Mouse (Mus musculus): ENCODE results near the gene Gm21988. TPM values are rescaled to one million over a fixed set of nuclear protein-coding genes. Genes with fewer than 3 reads are reported as not detected.

Gene Gm21988
- polyA plus RNA-seq, 1 experiment from 2014 or later: 6.5 TPM

- Histone ChIP-seq H3K27me3 (peaks cover 8% of the 10 kb centered on the region; the same call in 1 of the 2 replicates), H3K9ac (no peak overlapping the region), H3K4me3 (replicated peaks) (no peak overlapping the region), H3K27ac (no peak overlapping the region), H3K4me2 (no peak overlapping the region), H3K4me1 (replicated peaks) (no peaks in the 10 kb centered on the region), H3K36me3 (no peaks in the 10 kb centered on the region), H3K9me3 (replicated peaks) (no peaks in the 10 kb centered on the region)
- 37% methylated on average over 5 of the region's 5 CpGs for WGBS (ENCODE audit: insufficient replicate concordance)
- peak; percentile 69 for DNase-seq
- ATAC-seq (ENCODE audit: low read depth): no peak
Observed at GRCm38 (mm10) chr11:70201691-70202090, 37.9 kb downstream of the Gm21988 start.

DNA sequence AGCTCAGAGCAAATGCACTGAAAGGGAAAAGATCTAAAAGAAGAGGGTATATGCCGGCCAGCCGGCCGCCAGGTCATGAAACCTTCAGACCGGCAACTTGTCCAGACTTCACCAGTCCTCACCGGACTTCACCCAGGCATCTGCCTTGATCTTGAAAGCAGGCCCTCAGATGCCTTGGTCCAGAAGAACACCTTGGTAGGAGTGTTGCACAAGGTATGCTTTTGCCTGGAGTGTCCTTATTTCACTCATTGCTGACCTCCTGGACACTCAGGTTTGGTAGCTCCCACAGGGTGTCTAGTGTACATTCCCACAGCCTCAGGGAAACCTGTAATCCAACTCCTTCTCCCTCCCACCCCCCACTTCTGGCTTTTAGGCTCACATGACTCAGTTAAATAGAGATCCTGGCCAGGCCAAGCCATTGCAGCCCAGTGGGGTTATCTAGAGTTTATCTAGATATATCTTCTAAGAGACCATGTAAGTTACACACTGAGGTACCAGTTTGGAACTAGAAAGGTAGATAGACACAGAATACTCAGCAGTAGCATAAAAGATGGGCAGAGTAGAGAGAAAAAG lies 39.5 kb downstream of the Gm21988 start:
- 71% methylated on average over 5 of the region's 5 CpGs for WGBS (ENCODE audit: insufficient replicate concordance)
- no peak for ATAC-seq (ENCODE audit: low read depth)
- H3K9me3 ChIP-seq (replicated peaks): no peaks in the 10 kb centered on the region
- peaks cover 8% of the 10 kb centered on the region; the same call in 1 of the 2 replicates for H3K27me3 ChIP-seq
- no peak overlapping the region for H3K9ac ChIP-seq
- H3K4me3 ChIP-seq (replicated peaks): no peak overlapping the region
- no peaks in the 10 kb centered on the region for H3K36me3 ChIP-seq
- no peak overlapping the region for H3K4me2 ChIP-seq
- H3K27ac ChIP-seq: no peak overlapping the region
- no peak for DNase-seq
- H3K4me1 ChIP-seq (replicated peaks): no peaks in the 10 kb centered on the region

DNA sequence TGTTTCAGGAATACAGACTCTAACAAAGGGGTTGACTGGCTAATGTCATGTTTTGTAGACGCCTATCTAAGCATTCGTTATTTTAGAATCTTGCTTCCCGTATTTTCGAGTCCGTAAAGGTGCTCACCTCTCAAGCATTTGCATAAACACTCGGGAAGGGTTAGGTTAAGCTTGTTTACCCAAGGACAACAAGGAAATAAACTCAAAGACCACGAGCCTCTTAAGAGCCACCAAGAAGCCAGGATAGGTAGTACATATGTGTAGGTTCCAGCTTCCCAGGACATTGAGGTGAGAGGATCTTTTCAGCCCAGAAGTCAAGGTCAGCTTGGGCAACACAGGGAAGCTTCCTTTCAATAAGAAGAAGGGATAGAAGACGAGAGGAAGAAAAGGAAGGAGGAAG lies 40.5 kb downstream of the Gm21988 start:
- no peak for DNase-seq
- Histone ChIP-seq H3K27me3 (peaks cover 8% of the 10 kb centered on the region; the same call in 1 of the 2 replicates), H3K36me3 (no peaks in the 10 kb centered on the region), H3K27ac (no peak overlapping the region), H3K4me3 (replicated peaks) (no peak overlapping the region), H3K4me1 (replicated peaks) (no peaks in the 10 kb centered on the region), H3K9me3 (replicated peaks) (no peaks in the 10 kb centered on the region), H3K9ac (no peak overlapping the region), H3K4me2 (no peak overlapping the region)
- 67% methylated on average over 8 of the region's 8 CpGs for WGBS (ENCODE audit: insufficient replicate concordance)
- no peak for ATAC-seq (ENCODE audit: low read depth)

DNA sequence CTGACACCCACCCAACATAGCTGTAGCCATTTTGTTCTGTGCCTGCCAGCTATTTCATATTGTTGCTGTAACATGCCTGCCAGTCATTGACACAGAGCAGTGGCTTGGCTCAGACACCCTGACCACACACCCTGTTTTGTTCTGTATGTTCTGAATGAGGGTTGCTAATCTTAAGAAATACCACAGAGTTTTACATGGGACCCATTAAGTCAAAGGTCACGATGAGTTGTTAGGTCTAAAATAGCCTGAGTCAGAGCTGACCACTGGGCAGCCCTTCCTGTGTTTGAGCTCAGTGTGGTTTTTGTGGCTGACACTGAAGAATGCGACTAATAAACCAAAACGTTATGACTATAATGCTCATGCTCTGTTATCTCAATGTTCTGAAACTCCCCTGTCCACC lies 41.3 kb downstream of the Gm21988 start:
- H3K4me3 ChIP-seq (replicated peaks): no peak overlapping the region
- H3K9me3 ChIP-seq (replicated peaks): no peaks in the 10 kb centered on the region
- ATAC-seq (ENCODE audit: low read depth) (no peak), DNase-seq (no peak)
- no peaks in the 10 kb centered on the region for H3K4me1 ChIP-seq (replicated peaks)
- H3K27ac ChIP-seq: no peak overlapping the region
- no peak overlapping the region for H3K4me2 ChIP-seq
- H3K9ac ChIP-seq: no peak overlapping the region
- H3K27me3 ChIP-seq: peaks cover 8% of the 10 kb centered on the region; the same call in 1 of the 2 replicates
- WGBS (ENCODE audit: insufficient replicate concordance): 32% methylated on average over 3 of the region's 3 CpGs
- no peaks in the 10 kb centered on the region for H3K36me3 ChIP-seq

DNA sequence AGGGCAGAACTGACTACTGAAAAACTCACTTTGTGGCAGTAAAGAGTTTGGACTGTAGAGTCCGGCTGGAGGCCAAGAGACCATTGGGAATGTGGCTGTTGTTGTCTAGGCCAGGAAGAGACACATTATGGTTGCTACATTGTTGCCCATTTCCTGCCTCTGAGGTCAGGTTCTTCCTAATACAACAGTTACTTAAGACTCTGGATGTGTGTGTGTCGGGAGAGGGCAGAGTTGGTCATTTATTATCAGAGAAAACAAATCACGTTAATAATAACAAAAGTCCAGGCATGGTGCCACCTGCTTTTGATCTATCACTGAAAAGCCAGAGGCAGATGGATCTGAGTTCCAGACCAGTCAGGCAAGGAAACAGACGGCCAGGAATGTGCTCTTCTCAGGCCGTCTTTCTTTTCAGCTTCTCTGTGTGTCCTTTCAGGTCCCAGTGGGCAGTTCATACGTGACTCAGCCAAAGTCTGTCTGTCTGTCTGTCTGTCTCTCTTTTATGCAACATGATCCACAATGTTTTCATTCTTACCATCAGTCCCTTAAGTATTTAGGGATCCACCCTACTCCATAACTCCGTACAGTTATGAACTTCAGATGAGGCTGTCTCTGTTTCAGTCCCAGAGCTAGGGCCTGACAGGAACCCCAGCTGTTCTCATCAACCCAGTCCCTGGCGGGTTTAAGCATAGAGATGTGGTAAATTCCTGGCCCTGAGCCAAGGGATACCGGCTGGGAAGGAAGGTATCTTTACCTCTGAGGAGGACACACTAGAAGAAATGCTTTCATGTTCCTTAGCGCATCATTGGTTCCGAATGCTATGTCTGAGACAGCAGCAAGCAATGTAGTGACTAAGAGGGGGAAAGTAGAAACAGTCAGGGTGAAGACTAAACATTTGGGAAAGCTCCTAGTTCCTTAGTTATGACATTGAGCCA lies 46.0 kb downstream of the Gm21988 start:
- Histone ChIP-seq H3K4me3 (replicated peaks) (no peak overlapping the region), H3K4me1 (replicated peaks) (no peaks in the 10 kb centered on the region), H3K27ac (no peak overlapping the region), H3K4me2 (no peak overlapping the region), H3K9ac (no peak overlapping the region), H3K9me3 (replicated peaks) (no peaks in the 10 kb centered on the region), H3K36me3 (no peaks in the 10 kb centered on the region), H3K27me3 (no peaks in the 10 kb centered on the region)
- WGBS (ENCODE audit: insufficient replicate concordance): 57% methylated on average over 11 of the region's 11 CpGs
- DNase-seq (no peak), ATAC-seq (ENCODE audit: low read depth) (no peak)

GRCm38 (mm10) chr11:70192157-70192556 lies 47.5 kb downstream of the Gm21988 start:
- Histone ChIP-seq H3K4me1 (replicated peaks) (no peaks in the 10 kb centered on the region), H3K36me3 (no peaks in the 10 kb centered on the region), H3K4me2 (no peak overlapping the region), H3K27me3 (no peaks in the 10 kb centered on the region), H3K9me3 (replicated peaks) (no peaks in the 10 kb centered on the region), H3K4me3 (replicated peaks) (no peak overlapping the region), H3K9ac (no peak overlapping the region), H3K27ac (no peak overlapping the region)
- 61% methylated on average over 4 of the region's 4 CpGs for WGBS (ENCODE audit: insufficient replicate concordance)
- no peak for ATAC-seq (ENCODE audit: low read depth)
- DNase-seq: no peak

DNA sequence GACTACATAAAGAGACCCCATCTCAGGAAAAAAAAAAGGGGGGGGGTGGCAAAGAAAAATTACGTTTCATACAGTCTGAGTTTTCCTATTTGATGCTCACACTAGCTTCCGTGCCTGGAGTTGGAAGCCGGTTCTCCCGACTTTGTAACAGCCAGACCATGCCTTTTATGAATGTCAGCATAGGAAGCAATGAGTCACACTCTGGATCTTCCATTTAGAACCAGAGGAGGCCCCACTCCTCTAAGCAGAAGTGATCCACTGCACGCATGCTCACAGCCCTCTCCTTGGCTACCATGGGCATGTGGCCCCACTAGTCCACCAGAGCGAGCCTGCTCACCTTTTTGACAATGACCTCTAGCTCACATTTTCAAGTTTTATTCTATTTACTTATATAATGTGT lies 48.4 kb downstream of the Gm21988 start:
- no peak overlapping the region for H3K4me2 ChIP-seq

DNA sequence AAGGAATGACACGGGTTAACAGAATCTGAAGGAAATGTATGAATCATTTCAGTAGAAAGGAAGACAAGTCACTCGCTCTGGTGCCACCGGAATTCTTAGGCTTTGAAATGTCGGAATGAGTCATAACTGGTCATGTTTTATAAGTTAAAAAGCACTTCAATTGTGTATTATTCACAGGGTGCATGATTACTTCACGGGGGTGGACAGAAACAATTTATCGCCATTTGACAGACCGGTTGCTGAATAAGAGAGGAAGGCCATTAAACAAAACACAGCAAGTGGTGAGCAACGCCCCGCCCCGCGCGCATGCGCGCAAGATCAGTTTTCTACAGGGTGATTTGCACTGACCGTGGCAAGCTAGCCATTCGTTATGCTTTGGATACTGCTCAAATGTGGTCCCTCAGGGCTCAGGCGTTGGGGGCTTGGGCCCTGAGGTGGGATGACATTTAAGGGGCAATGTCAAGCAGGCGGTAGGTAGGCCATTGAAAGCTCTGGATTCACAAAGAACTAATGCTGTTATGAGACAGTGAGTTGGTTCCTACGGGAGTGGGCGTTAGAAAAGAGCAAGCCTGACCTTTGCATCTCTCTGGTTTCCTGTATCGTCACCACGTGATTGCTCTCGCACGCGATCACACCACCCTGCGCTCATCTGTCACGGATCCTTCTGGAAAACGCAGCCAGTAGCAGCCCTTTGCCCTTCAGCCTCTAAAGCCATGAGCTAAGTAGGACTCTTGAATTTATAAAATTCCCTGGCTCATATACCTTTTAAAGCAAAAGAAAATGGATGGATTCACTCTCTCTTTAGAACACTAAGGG lies 50.1 kb downstream of the Gm21988 start:
- no peak overlapping the region for H3K4me3 ChIP-seq (replicated peaks)
- no peak overlapping the region for H3K27ac ChIP-seq
- H3K4me2 ChIP-seq: no peak overlapping the region
- H3K4me1 ChIP-seq (replicated peaks): no peaks in the 10 kb centered on the region
- no peak for DNase-seq
- ATAC-seq (ENCODE audit: low read depth): no peak
- H3K36me3 ChIP-seq: no peaks in the 10 kb centered on the region
- WGBS (ENCODE audit: insufficient replicate concordance): 78% methylated on average over 28 of the region's 28 CpGs
- H3K9ac ChIP-seq: no peak overlapping the region
- no peaks in the 10 kb centered on the region for H3K9me3 ChIP-seq (replicated peaks)
- H3K27me3 ChIP-seq: no peaks in the 10 kb centered on the region

More for the DNA sequence above, 48.4 kb downstream of the Gm21988 start:
- DNase-seq (no peak), ATAC-seq (ENCODE audit: low read depth) (no peak)
- Histone ChIP-seq H3K36me3 (no peaks in the 10 kb centered on the region), H3K9me3 (replicated peaks) (no peaks in the 10 kb centered on the region), H3K9ac (no peak overlapping the region), H3K4me3 (replicated peaks) (no peak overlapping the region), H3K4me1 (replicated peaks) (no peaks in the 10 kb centered on the region), H3K27me3 (no peaks in the 10 kb centered on the region), H3K27ac (no peak overlapping the region)
- 65% methylated on average over 6 of the region's 6 CpGs for WGBS (ENCODE audit: insufficient replicate concordance)

MicroRNAs encoded within 50 kb of the gene (microRNA counts, 519-probe panel; counts per million panel counts)
- 114 counts per million for microRNA mmu-miR-195
- microRNA mmu-miR-497: 114 counts per million

Small RNA genes within 50 kb of the gene (microRNA-seq; reads per million reads assigned to microRNA genes)
- gene Mir195a: 322 reads per million, percentile 65 among the genes with 10 or more reads in this experiment
- not detected for gene Mir497
- gene Mir497b: not detected

Other genes starting within 250 kb of the Gm21988 start
- gene Gabarap, start 248.7 kb downstream of the Gm21988 start, polyA plus RNA-seq (2015; fragmentation: Nextera tagmentation; extraction: Ambion mirVana): 259 and 294 TPM in 2 replicates
- gene Phf23, start 244.1 kb downstream of the Gm21988 start, polyA plus RNA-seq (2015; fragmentation: Nextera tagmentation; extraction: Ambion mirVana): 29.8 and 32.7 TPM in 2 replicates
- gene Dvl2, start 239.2 kb downstream of the Gm21988 start, polyA plus RNA-seq (2015; fragmentation: Nextera tagmentation; extraction: Ambion mirVana): 6.4 and 7.4 TPM in 2 replicates
- 83.7 and 87.2 TPM in 2 replicates for gene Acadvl, start 224.4 kb downstream of the Gm21988 start, polyA plus RNA-seq (2015; fragmentation: Nextera tagmentation; extraction: Ambion mirVana)
- 1.1 and 1.2 TPM in 2 replicates for gene Dlg4, start 222.9 kb downstream of the Gm21988 start, polyA plus RNA-seq (2015; fragmentation: Nextera tagmentation; extraction: Ambion mirVana)
- 1.4 and 1.8 TPM in 2 replicates for gene Asgr1, start 185.7 kb downstream of the Gm21988 start, polyA plus RNA-seq (2015; fragmentation: Nextera tagmentation; extraction: Ambion mirVana)
- 5.2 and 5.7 TPM in 2 replicates for gene Asgr2, start 147.2 kb downstream of the Gm21988 start, polyA plus RNA-seq (2015; fragmentation: Nextera tagmentation; extraction: Ambion mirVana)
- gene Mgl2, start 109.5 kb downstream of the Gm21988 start, polyA plus RNA-seq (2015; fragmentation: Nextera tagmentation; extraction: Ambion mirVana): 1.2 and 1.3 TPM in 2 replicates
- 0.27 and 0.32 TPM in 2 replicates for gene Clec10a, start 83.6 kb downstream of the Gm21988 start, polyA plus RNA-seq (2015; fragmentation: Nextera tagmentation; extraction: Ambion mirVana)
- gene Slc16a11, start 27.1 kb downstream of the Gm21988 start, polyA plus RNA-seq (2015; fragmentation: Nextera tagmentation; extraction: Ambion mirVana): 0.73 and 0.83 TPM in 2 replicates
- gene Slc16a13, start 18.8 kb downstream of the Gm21988 start, polyA plus RNA-seq (2015; fragmentation: Nextera tagmentation; extraction: Ambion mirVana): 4.8 and 7.5 TPM in 2 replicates
- gene Bcl6b, start 10.0 kb downstream of the Gm21988 start, polyA plus RNA-seq (2015; fragmentation: Nextera tagmentation; extraction: Ambion mirVana): 1.6 and 1.8 TPM in 2 replicates
- 82.5 and 85.7 TPM in 2 replicates for gene 0610010K14Rik, start 1.9 kb downstream of the Gm21988 start, polyA plus RNA-seq (2015; fragmentation: Nextera tagmentation; extraction: Ambion mirVana)
- 155 and 175 TPM in 2 replicates for gene Rnasek, start within 50 bp of the Gm21988 start, polyA plus RNA-seq (2015; fragmentation: Nextera tagmentation; extraction: Ambion mirVana)
- 19.5 and 21.6 TPM in 2 replicates for gene Alox12, start 15.5 kb upstream of the Gm21988 start, polyA plus RNA-seq (2015; fragmentation: Nextera tagmentation; extraction: Ambion mirVana)
- gene Alox12e, start 82.8 kb upstream of the Gm21988 start, polyA plus RNA-seq (2015; fragmentation: Nextera tagmentation; extraction: Ambion mirVana): 0.06 and 0.10 TPM in 2 replicates
- 1.1 TPM in 2 replicates for gene Alox15, start 112.2 kb upstream of the Gm21988 start, polyA plus RNA-seq (2015; fragmentation: Nextera tagmentation; extraction: Ambion mirVana)
- gene Pelp1, start 170.2 kb upstream of the Gm21988 start, polyA plus RNA-seq (2015; fragmentation: Nextera tagmentation; extraction: Ambion mirVana): 19.0 and 21.0 TPM in 2 replicates
- 13.0 and 14.9 TPM in 2 replicates for gene Arrb2, start 192.8 kb upstream of the Gm21988 start, polyA plus RNA-seq (2015; fragmentation: Nextera tagmentation; extraction: Ambion mirVana)
- 17.2 and 19.1 TPM in 2 replicates for gene Med11, start 212.1 kb upstream of the Gm21988 start, polyA plus RNA-seq (2015; fragmentation: Nextera tagmentation; extraction: Ambion mirVana)
- 0.07 and 0.17 TPM in 2 replicates for gene Zmynd15, start 219.6 kb upstream of the Gm21988 start, polyA plus RNA-seq (2015; fragmentation: Nextera tagmentation; extraction: Ambion mirVana)
- 0.70 and 1.4 TPM in 2 replicates for gene Cxcl16, start 220.2 kb upstream of the Gm21988 start, polyA plus RNA-seq (2015; fragmentation: Nextera tagmentation; extraction: Ambion mirVana)

All from liver, embryonic 13.5 days (tissue).